In the genomic region with DNA sequence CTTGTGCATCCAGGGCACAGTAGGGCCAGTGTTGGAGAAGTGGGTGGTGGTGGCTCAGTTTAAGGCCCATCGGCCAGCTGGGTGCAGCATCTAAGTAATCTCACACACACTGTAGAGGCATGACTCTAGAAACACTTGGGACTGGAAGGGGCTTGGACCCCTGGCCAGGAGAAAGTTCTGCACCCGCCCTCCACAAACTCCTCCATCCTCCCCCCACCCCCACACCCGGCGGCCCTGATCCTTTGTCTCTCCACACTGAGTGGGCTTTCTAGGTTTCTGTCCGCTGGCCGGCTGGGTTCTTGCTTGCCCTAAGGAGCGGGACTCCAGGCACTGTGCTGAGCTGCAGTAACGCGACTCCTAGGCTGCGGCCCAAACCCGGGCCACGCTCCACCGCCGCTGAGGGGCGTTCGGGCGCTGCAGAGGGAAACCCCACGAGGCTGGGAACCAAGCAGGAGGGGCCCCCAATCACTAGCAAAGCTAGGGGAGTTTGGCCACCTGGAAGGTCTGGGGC, we compare ENCODE assay signal across 10 mouse cellular contexts. TPM values are rescaled to one million over a fixed set of nuclear protein-coding genes. Genes with fewer than 3 reads are reported as not detected.
DNase-seq lines count a peak whose midpoint lies in the region; ATAC-seq lines count a peak whose summit lies in the region.
"Had no signal": no experiment of that assay in that cellular context is flagged by ENCODE, and none has a peak within 500 bp of the region (broad histone marks: within the 10 kb centered on the region; RNA-seq: fewer than 3 reads in every experiment).

No protein-coding gene starts in this region.

- H3K9me3 ChIP-seq in intestine, embryonic 16.5 days (ENCODE audit: control insufficient read depth, low read length): no peaks in the 10 kb centered on the region; the same call in 1 of the 2 replicates
- no peaks in the 10 kb centered on the region for H3K9me3 ChIP-seq in intestine, embryonic 15.5 days
- no peaks in the 10 kb centered on the region for H3K9me3 ChIP-seq in hindbrain, embryonic 12.5 days (replicated peaks)
- H3K9me3 ChIP-seq in neural tube, embryonic 11.5 days (ENCODE audit: control insufficient read depth, low read length): no peaks in the 10 kb centered on the region

- no peak overlapping the region for H3K9ac ChIP-seq in intestine, embryonic 16.5 days (ENCODE audit: low read depth, low read length)
- no peak overlapping the region for H3K9ac ChIP-seq in intestine, embryonic 15.5 days
- 0 out of 2 replicates have a peak overlapping the region, but pooled peaks have one; percentile 2 for H3K9ac ChIP-seq in hindbrain, embryonic 12.5 days
- H3K9ac ChIP-seq in neural tube, embryonic 11.5 days (ENCODE audit: low read length): no peak overlapping the region

- peak; percentile 24; the same call in 1 of the 2 replicates for ATAC-seq in intestine, embryonic 16.5 days
- ATAC-seq in intestine, embryonic 15.5 days: no peak
- no peak for ATAC-seq in hindbrain, embryonic 12.5 days (ENCODE audit: low FRiP score)
- ATAC-seq in neural tube, embryonic 11.5 days (ENCODE audit: insufficient read depth, low FRiP score, low TSS enrichment): no peak
- no peak for ATAC-seq in monocyte, adult 5-6 weeks (replicated peaks; ENCODE audit: insufficient number of reproducible peaks, low FRiP score, low TSS enrichment, poor library complexity, severe bottlenecking)

- 11% methylated on average over 18 of the region's 18 CpGs for WGBS in intestine, embryonic 16.5 days
- 9% methylated on average over 18 of the region's 18 CpGs for WGBS in intestine, embryonic 15.5 days
- under 1% methylated on average over 17 of the region's 18 CpGs for WGBS in hindbrain, embryonic 12.5 days
- 1% methylated on average over 18 of the region's 18 CpGs for WGBS in neural tube, embryonic 11.5 days

- peak; percentile 22 to 35 for DNase-seq in B cell, adult 2 months
- peak; percentile 73 for DNase-seq in embryo, embryonic 11 days
- DNase-seq in neural tube, embryonic 11.5 days (ENCODE audit: low spot score): peak; percentile 62
- DNase-seq in left cerebral cortex, adult 11 months (ENCODE audit: low spot score): no peak

- H3K36me3 ChIP-seq in intestine, embryonic 16.5 days (ENCODE audit: control insufficient read depth, insufficient read depth, low read length): no peaks in the 10 kb centered on the region
- H3K36me3 ChIP-seq in intestine, embryonic 15.5 days: no peaks in the 10 kb centered on the region
- H3K36me3 ChIP-seq in hindbrain, embryonic 12.5 days: no peaks in the 10 kb centered on the region
- no peaks in the 10 kb centered on the region for H3K36me3 ChIP-seq in neural tube, embryonic 11.5 days (ENCODE audit: control insufficient read depth, insufficient read depth, low read length)

- peaks cover 19% of the 10 kb centered on the region for H3K4me1 ChIP-seq in intestine, embryonic 16.5 days (ENCODE audit: control insufficient read depth, insufficient read depth, low read length)
- peaks cover 27% of the 10 kb centered on the region for H3K4me1 ChIP-seq in intestine, embryonic 15.5 days (replicated peaks)
- peaks cover 30% of the 10 kb centered on the region for H3K4me1 ChIP-seq in hindbrain, embryonic 12.5 days
- peaks cover 4% of the 10 kb centered on the region for H3K4me1 ChIP-seq in neural tube, embryonic 11.5 days (ENCODE audit: control insufficient read depth, insufficient read depth, low read length)

- H3K27ac ChIP-seq in intestine, embryonic 16.5 days (ENCODE audit: low read length): no peak overlapping the region
- H3K27ac ChIP-seq in intestine, embryonic 15.5 days: no peak overlapping the region
- H3K27ac ChIP-seq in hindbrain, embryonic 12.5 days: no peak overlapping the region; the same call in 1 of the 2 replicates
- no peak overlapping the region for H3K27ac ChIP-seq in neural tube, embryonic 11.5 days (ENCODE audit: low read depth, low read length)

- peaks cover 71% of the 10 kb centered on the region for H3K27me3 ChIP-seq in intestine, embryonic 16.5 days (replicated peaks; ENCODE audit: control insufficient read depth, insufficient read depth, low read length)
- H3K27me3 ChIP-seq in intestine, embryonic 15.5 days (replicated peaks): peaks cover 77% of the 10 kb centered on the region
- H3K27me3 ChIP-seq in hindbrain, embryonic 12.5 days: peaks cover 88% of the 10 kb centered on the region
- H3K27me3 ChIP-seq in neural tube, embryonic 11.5 days (ENCODE audit: control insufficient read depth, insufficient read depth, low read length): peaks cover 94% of the 10 kb centered on the region

- no peak overlapping the region for H3K4me3 ChIP-seq in intestine, embryonic 16.5 days (ENCODE audit: low read length)
- no peak overlapping the region for H3K4me3 ChIP-seq in intestine, embryonic 15.5 days (replicated peaks)
- H3K4me3 ChIP-seq in hindbrain, embryonic 12.5 days: no peak overlapping the region
- no peak overlapping the region for H3K4me3 ChIP-seq in neural tube, embryonic 11.5 days (ENCODE audit: low read depth, low read length)

- no peak overlapping the region for H3K4me2 ChIP-seq in intestine, embryonic 16.5 days (ENCODE audit: low read depth, low read length)
- H3K4me2 ChIP-seq in intestine, embryonic 15.5 days (replicated peaks): no peak overlapping the region
- H3K4me2 ChIP-seq in hindbrain, embryonic 12.5 days (replicated peaks): peak overlapping the region; percentile 27
- H3K4me2 ChIP-seq in neural tube, embryonic 11.5 days (ENCODE audit: low read depth): no peak overlapping the region

RNA-seq across cellular contexts. Expression of gene Otx1, which starts 1.7 kb away (rescaled TPM):
- not detected in 2 replicates for polyA plus RNA-seq in intestine, embryonic 16.5 days (2015; fragmentation: Nextera tagmentation; extraction: Ambion mirVana)
- polyA plus RNA-seq in intestine, embryonic 15.5 days (2015; fragmentation: Nextera tagmentation; extraction: Ambion mirVana): not detected in 2 replicates
- 3.4 and 3.6 TPM in 2 replicates for polyA plus RNA-seq in hindbrain, embryonic 12.5 days (2016; fragmentation: Nextera tagmentation; extraction: Ambion mirVana)
- not detected in 2 replicates for polyA plus RNA-seq in neural tube, embryonic 11.5 days (2014; fragmentation: Nextera tagmentation; extraction: Ambion mirVana)
- total RNA-seq in monocyte, adult 5-6 weeks (2017): not detected in 3 replicates
- total RNA-seq: neutrophil, adult 5-6 weeks had no signal
- polyA plus RNA-seq: gonadal fat pad, adult 2 months had no signal
